Mouse (Mus musculus): Measurements from ENCODE around the gene Osbpl3.

GRCm38 (mm10) chr6:50381504-50382091 is 74.4 kb downstream of the Osbpl3 start:
- no peak for TF ChIP-seq EP300 (IDR thresholded peaks at IDR 0.05; ENCODE audit: insufficient read depth, low read depth, low read length)
- TF ChIP-seq POLR2A (IDR thresholded peaks at IDR 0.05; ENCODE audit: insufficient read depth, low read length) = no peak

Measured in ES-Bruce4 (cell line).